Mouse (Mus musculus) hindbrain, embryonic 16.5 days (tissue): ENCODE data around the gene Rnf24. TPM values are rescaled to one million over a fixed set of nuclear protein-coding genes. Genes with fewer than 3 reads are reported as not detected.
"Not testable (repeated sequence)": the region's sequence is repeated elsewhere in the genome, so short reads cannot be mapped to it uniquely, and the experiment has no call there.

Source experiments
- ATAC-seq: fragments of 200-750 bp; cut with Nextera tagmentation; 2 replicates; pipeline ENCODE4 v1.8.0; 2017; ENCODE audit warnings: moderate TSS enrichment, moderate library complexity
- H3K27ac ChIP-seq: fragments of 300-500 bp; sonication (generic); 2 replicates; pipeline ENCODE4 v1.5.1; 2014; ENCODE audit warnings: low read depth, mild to moderate bottlenecking, control low read depth, low read length, moderate library complexity
- H3K27me3 ChIP-seq: fragments of 300-500 bp; sonication (generic); replicated peaks from 2 replicates; pipeline ENCODE4 v1.6.1; 2014; ENCODE audit warnings: low read length; ENCODE audit not compliant: control insufficient read depth, insufficient read depth
- H3K36me3 ChIP-seq: fragments of 300-500 bp; sonication (generic); 2 replicates; pipeline ENCODE4 v1.6.1; 2014; ENCODE audit warnings: mild to moderate bottlenecking, low read length, moderate library complexity, mixed read lengths; ENCODE audit not compliant: control insufficient read depth, insufficient read depth
- H3K4me1 ChIP-seq: fragments of 300-500 bp; sonication (generic); 2 replicates; pipeline ENCODE4 v1.6.1; 2014; ENCODE audit warnings: low read depth, low read length; ENCODE audit not compliant: control insufficient read depth, insufficient read depth
- H3K4me2 ChIP-seq: fragments of 300-500 bp; sonication (generic); 2 replicates; pipeline ENCODE4 v1.6.1; 2014; ENCODE audit warnings: mild to moderate bottlenecking, low read length, control low read depth, moderate library complexity
- H3K4me3 ChIP-seq: fragments of 300-500 bp; sonication (generic); 2 replicates; pipeline ENCODE4 v1.5.1; 2014; ENCODE audit warnings: mild to moderate bottlenecking, low read length, control low read depth, moderate library complexity
- H3K9ac ChIP-seq: fragments of 300-500 bp; sonication (generic); 2 replicates; pipeline ENCODE4 v1.6.1; 2014; ENCODE audit warnings: low read depth, mild to moderate bottlenecking, control low read depth, low read length, moderate library complexity
- H3K9me3 ChIP-seq: fragments of 300-500 bp; sonication (generic); 2 replicates; pipeline ENCODE4 v1.6.1; 2014; ENCODE audit warnings: mild to moderate bottlenecking, low read length, moderate library complexity; ENCODE audit not compliant: control insufficient read depth
- WGBS: fragments of 180-500 bp; shearing (Covaris S2); extraction: QIAGEN DNeasy Blood & Tissue Kit; methylation state at CpG from one replicate; pipeline ENCODE4 v1.1.7; 2014; 5-methylcytosine and 5-hydroxymethylcytosine counted together
- polyA plus RNA-seq: library from polyadenylated mRNA; unstranded; fragments of >200 nt; fragmentation: Nextera tagmentation; extraction: Ambion mirVana; gene quantifications from 2 replicates; pipeline ENCODE4 v1.2.1, GENCODE M21; 2015

Rnf24 gene
- polyA plus RNA-seq, 1 experiment from 2014 or later = 13.5 TPM

- 73% methylated on average over 6 of the region's 6 CpGs for WGBS
- H3K9ac ChIP-seq = no peak overlapping the region
- H3K4me1 ChIP-seq = no peaks in the 10 kb centered on the region
- H3K36me3 ChIP-seq = peaks cover 3% of the 10 kb centered on the region; the same call in 1 of the 2 replicates
- no peak overlapping the region for H3K4me3 ChIP-seq
- H3K27me3 ChIP-seq = no peaks in the 10 kb centered on the region
- H3K9me3 ChIP-seq = peaks cover 4% of the 10 kb centered on the region; the same call in 1 of the 2 replicates
- ATAC-seq = no peak
- H3K27ac ChIP-seq = no peak overlapping the region
- no peak overlapping the region for H3K4me2 ChIP-seq
Observed at GRCm38 (mm10) chr2:131319401-131319800, 33.3 kb downstream of the Rnf24 start.

- Histone ChIP-seq H3K27ac (no peak overlapping the region), H3K4me2 (no peak overlapping the region), H3K4me3 (no peak overlapping the region), H3K9me3 (peaks cover 4% of the 10 kb centered on the region; the same call in 1 of the 2 replicates), H3K36me3 (peaks cover 3% of the 10 kb centered on the region; the same call in 1 of the 2 replicates), H3K27me3 (no peaks in the 10 kb centered on the region), H3K4me1 (no peaks in the 10 kb centered on the region), H3K9ac (no peak overlapping the region)
- 96% methylated on average over 2 of the region's 2 CpGs for WGBS
- ATAC-seq = peak; percentile 30; the same call in 1 of the 2 replicates
Observed at GRCm38 (mm10) chr2:131316167-131316566, 36.5 kb downstream of the Rnf24 start.

- Histone ChIP-seq H3K9me3 (no peaks in the 10 kb centered on the region), H3K4me3 (no peak overlapping the region), H3K4me1 (no peaks in the 10 kb centered on the region), H3K27me3 (no peaks in the 10 kb centered on the region), H3K9ac (no peak overlapping the region), H3K4me2 (no peak overlapping the region), H3K36me3 (peaks cover 2% of the 10 kb centered on the region), H3K27ac (no peak overlapping the region)
- WGBS = 71% methylated on average over 6 of the region's 6 CpGs
- ATAC-seq = no peak
Observed at GRCm38 (mm10) chr2:131309296-131309695, 43.4 kb downstream of the Rnf24 start.

DNA sequence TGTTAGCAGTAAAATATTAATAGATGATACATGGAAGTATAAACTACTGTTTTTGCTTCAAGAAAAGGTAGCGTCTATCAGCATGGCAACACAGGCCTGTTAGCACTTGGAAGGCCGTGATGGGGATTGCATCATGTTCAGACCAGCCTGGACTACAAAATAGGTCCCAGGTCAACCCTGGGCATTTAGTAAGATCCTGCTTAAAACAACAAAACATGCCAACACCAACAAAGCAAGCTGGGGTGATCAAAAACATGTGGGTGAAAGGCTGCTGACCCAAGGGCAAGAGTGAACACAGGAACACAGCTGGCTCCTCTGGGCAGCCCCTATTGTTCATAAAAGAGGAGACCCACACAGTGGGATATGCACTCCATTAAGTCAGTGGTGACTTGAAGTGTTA, 44.9 kb downstream of the Rnf24 start:
- H3K4me1 ChIP-seq = no peaks in the 10 kb centered on the region
- 62% methylated on average over 2 of the region's 2 CpGs for WGBS
- no peaks in the 10 kb centered on the region for H3K9me3 ChIP-seq

DNA sequence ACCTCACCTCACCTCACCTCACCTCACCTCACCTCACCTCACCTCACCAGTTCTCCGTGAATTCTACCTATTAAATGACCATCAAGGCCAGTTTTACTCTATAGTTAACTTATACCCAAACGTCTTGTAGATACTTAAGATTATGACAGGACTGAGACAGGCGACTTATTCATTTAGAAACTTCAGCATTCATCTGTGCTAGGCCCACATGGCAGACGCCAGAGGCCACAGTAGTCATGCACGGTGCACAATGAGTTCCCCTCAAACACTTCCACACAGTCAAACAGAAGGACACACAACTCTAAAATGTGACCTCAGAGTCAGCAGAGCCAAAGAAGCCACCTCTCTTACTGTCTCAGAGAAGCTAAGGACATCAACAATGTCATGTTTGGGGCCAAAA, 45.3 kb downstream of the Rnf24 start:
- 79% methylated on average over 5 of the region's 5 CpGs for WGBS
- no peaks in the 10 kb centered on the region for H3K4me1 ChIP-seq
- H3K9ac ChIP-seq = no peak overlapping the region
- H3K4me3 ChIP-seq = no peak overlapping the region
- ATAC-seq = no peak
- no peak overlapping the region for H3K4me2 ChIP-seq
- H3K9me3 ChIP-seq = no peaks in the 10 kb centered on the region
- peaks cover 6% of the 10 kb centered on the region for H3K36me3 ChIP-seq
- no peaks in the 10 kb centered on the region for H3K27me3 ChIP-seq
- no peak overlapping the region for H3K27ac ChIP-seq

More for the DNA sequence above, 44.9 kb downstream of the Rnf24 start:
- H3K36me3 ChIP-seq = peaks cover 6% of the 10 kb centered on the region
- ATAC-seq = no peak
- H3K27ac ChIP-seq = no peak overlapping the region
- no peaks in the 10 kb centered on the region for H3K27me3 ChIP-seq
- H3K4me3 ChIP-seq = no peak overlapping the region
- H3K4me2 ChIP-seq = no peak overlapping the region
- no peak overlapping the region for H3K9ac ChIP-seq

DNA sequence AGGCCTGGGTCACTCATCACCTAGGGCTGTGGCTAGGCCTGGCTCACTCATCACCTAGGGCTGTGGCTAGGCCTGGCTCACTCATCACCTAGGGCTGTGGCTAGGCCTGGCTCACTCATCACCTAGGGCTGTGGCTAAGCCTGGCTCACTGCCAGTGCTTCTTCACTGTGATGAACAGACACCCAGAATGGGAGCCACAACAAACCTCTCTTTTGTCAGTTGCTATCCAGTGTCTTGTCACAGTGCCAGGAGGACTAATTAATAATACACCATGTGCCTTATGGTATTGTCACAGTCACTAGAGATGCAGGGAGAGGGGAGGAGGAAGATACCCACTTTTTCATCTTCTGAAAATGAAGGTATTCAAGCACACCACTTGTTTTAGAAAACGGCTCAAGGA, 47.5 kb downstream of the Rnf24 start:
- H3K36me3 ChIP-seq = peaks cover 10% of the 10 kb centered on the region
- not testable (repeated sequence) for H3K4me2 ChIP-seq, H3K27me3 ChIP-seq, H3K27ac ChIP-seq, H3K4me1 ChIP-seq, H3K9ac ChIP-seq, H3K4me3 ChIP-seq, H3K9me3 ChIP-seq, ATAC-seq
- 81% methylated on average over 1 of the region's 1 CpGs for WGBS

DNA sequence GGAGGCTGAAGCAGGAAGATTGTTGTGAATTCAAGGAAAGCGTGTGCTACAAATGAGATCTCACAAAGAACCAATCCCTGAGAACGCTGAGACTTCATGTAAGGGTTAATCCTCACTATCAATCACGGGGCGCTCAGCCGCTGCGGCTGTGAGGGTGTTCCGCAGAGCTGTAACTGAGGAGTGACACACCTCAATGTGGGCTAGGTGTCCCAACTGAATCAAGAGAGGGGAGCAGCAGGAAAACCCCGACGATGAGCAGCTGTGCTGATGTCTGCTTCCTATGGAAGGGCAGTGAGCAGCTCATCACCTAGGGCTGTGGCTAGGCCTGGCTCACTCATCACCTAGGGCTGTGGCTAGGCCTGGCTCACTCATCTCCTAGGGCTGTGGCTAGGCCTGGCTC, 48.2 kb downstream of the Rnf24 start:
- Histone ChIP-seq H3K4me1 (no peaks in the 10 kb centered on the region), H3K9ac (no peak overlapping the region), H3K36me3 (peaks cover 10% of the 10 kb centered on the region), H3K4me3 (no peak overlapping the region), H3K27me3 (no peaks in the 10 kb centered on the region), H3K27ac (no peak overlapping the region), H3K9me3 (no peaks in the 10 kb centered on the region), H3K4me2 (no peak overlapping the region)
- ATAC-seq = no peak
- WGBS = 82% methylated on average over 9 of the region's 9 CpGs

- H3K27ac ChIP-seq = no peak overlapping the region
- no peak overlapping the region for H3K4me3 ChIP-seq
- H3K9me3 ChIP-seq = no peaks in the 10 kb centered on the region
- H3K27me3 ChIP-seq = no peaks in the 10 kb centered on the region
- no peak overlapping the region for H3K4me2 ChIP-seq
- no peak overlapping the region for H3K9ac ChIP-seq
- peaks cover 13% of the 10 kb centered on the region for H3K36me3 ChIP-seq
- ATAC-seq = no peak
- H3K4me1 ChIP-seq = no peaks in the 10 kb centered on the region
Observed at GRCm38 (mm10) chr2:131301635-131302034, 51.1 kb downstream of the Rnf24 start.

- Histone ChIP-seq H3K4me3 (no peak overlapping the region), H3K4me2 (no peak overlapping the region), H3K4me1 (no peaks in the 10 kb centered on the region), H3K36me3 (peaks cover 22% of the 10 kb centered on the region), H3K9ac (no peak overlapping the region), H3K27ac (no peak overlapping the region), H3K9me3 (no peaks in the 10 kb centered on the region), H3K27me3 (no peaks in the 10 kb centered on the region)
- WGBS = 89% methylated on average over 2 of the region's 2 CpGs
- ATAC-seq = no peak
Observed at GRCm38 (mm10) chr2:131300485-131300884, 52.2 kb downstream of the Rnf24 start.

DNA sequence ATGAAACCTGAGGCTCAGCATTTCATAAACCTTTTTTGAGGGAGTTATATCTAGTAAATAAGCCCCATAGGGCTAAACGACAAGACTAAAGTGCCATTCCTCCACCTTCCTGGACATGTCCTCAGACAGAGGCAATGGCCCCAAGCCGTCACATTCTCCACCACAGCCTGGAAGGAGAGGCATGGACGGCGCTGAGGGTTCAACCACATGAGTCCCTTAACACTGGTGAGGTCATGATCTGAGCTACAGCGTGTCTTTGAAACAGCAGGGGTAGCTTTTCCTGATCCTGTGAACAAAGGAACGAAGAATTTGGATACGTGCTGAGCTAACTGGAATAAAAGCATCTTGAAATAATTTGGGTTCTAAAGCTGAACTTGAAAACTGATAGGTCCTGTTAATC, 54.0 kb downstream of the Rnf24 start:
- not testable (repeated sequence) for H3K27me3 ChIP-seq, H3K4me1 ChIP-seq, H3K9ac ChIP-seq, H3K4me2 ChIP-seq, H3K27ac ChIP-seq, H3K4me3 ChIP-seq, ATAC-seq, H3K9me3 ChIP-seq
- WGBS = 59% methylated on average over 7 of the region's 7 CpGs
- H3K36me3 ChIP-seq = peaks cover 23% of the 10 kb centered on the region
